Mouse (Mus musculus) forebrain, embryonic 16.5 days (tissue): ENCODE results near the gene Ctps. TPM values are rescaled to one million over a fixed set of nuclear protein-coding genes. Genes with fewer than 3 reads are reported as not detected.

Experiments used
- ATAC-seq: fragments of 200-750 bp; cut with Nextera tagmentation; 2 replicates; pipeline ENCODE4 v1.8.0; 2017; ENCODE audit warnings: mild to moderate bottlenecking, moderate library complexity
- H3K27ac ChIP-seq: fragments of 300-500 bp; sonication (generic); 2 replicates; pipeline ENCODE4 v1.5.1; 2014; ENCODE audit warnings: low read length, control low read depth
- H3K27me3 ChIP-seq: fragments of 300-500 bp; sonication (generic); replicated peaks from 2 replicates; pipeline ENCODE4 v1.6.1; 2014; ENCODE audit warnings: low read length; ENCODE audit not compliant: control insufficient read depth, insufficient read depth
- H3K36me3 ChIP-seq: fragments of 300-500 bp; sonication (generic); 2 replicates; pipeline ENCODE4 v1.6.1; 2014; ENCODE audit not compliant: control insufficient read depth, insufficient read depth
- H3K4me1 ChIP-seq: fragments of 300-500 bp; sonication (generic); replicated peaks from 2 replicates; pipeline ENCODE4 v1.6.1; 2014; ENCODE audit warnings: low read length; ENCODE audit not compliant: control insufficient read depth, insufficient read depth
- H3K4me2 ChIP-seq: fragments of 300-500 bp; sonication (generic); 2 replicates; pipeline ENCODE4 v1.6.1; 2014; ENCODE audit warnings: mild to moderate bottlenecking, low read length, control low read depth
- H3K4me3 ChIP-seq: fragments of 300-500 bp; sonication (generic); replicated peaks from 2 replicates; pipeline ENCODE4 v1.5.1; 2014; ENCODE audit warnings: mild to moderate bottlenecking, low read length, control low read depth
- H3K9ac ChIP-seq: fragments of 300-500 bp; sonication (generic); replicated peaks from 2 replicates; pipeline ENCODE4 v1.6.1; 2014; ENCODE audit warnings: low read depth, low read length, control low read depth
- H3K9me3 ChIP-seq: fragments of 300-500 bp; sonication (generic); 2 replicates; pipeline ENCODE4 v1.6.1; 2016; ENCODE audit warnings: low read length; ENCODE audit not compliant: control insufficient read depth
- WGBS: fragments of 180-500 bp; shearing (Covaris S2); extraction: QIAGEN DNeasy Blood & Tissue Kit; methylation state at CpG from one replicate; pipeline ENCODE4 v1.1.7; 2014; 5-methylcytosine and 5-hydroxymethylcytosine counted together
- polyA plus RNA-seq: library from polyadenylated mRNA; unstranded; fragments of >200 nt; fragmentation: Nextera tagmentation; extraction: Ambion mirVana; gene quantifications from 2 replicates; pipeline ENCODE4 v1.2.1, GENCODE M21; 2015

Gene Ctps
- polyA plus RNA-seq, 1 experiment from 2014 or later: 102 TPM

DNA sequence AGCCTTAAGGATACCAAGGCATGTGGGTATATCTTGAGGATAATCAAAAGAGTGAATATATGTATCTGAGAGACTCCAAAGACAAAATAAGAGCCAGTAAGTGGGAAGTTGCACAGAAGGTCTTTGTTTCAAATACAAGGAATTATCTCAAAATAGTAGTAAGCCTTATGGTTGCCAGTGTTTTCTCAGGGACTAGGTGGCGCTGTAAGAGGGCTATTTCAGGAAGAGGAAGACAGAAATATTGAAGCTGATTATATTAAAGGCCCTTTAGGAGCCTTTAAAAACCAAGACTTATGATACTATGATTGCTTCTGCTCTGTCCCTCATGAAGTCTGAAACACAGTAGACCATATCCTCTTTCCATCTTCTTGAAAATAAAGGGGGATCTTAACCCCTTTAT, 63.1 kb downstream of the Ctps start:
- no peak for ATAC-seq
- Histone ChIP-seq H3K36me3 (peaks cover 19% of the 10 kb centered on the region), H3K9me3 (no peaks in the 10 kb centered on the region; the same call in 1 of the 2 replicates), H3K4me2 (no peak overlapping the region), H3K4me3 (no peak overlapping the region), H3K4me1 (no peaks in the 10 kb centered on the region), H3K27me3 (no peaks in the 10 kb centered on the region), H3K27ac (no peak overlapping the region), H3K9ac (no peak overlapping the region)
- 96% methylated on average over 1 of the region's 1 CpGs for WGBS

Other genes starting within 250 kb of the Ctps start
- gene Scmh1, start 165.0 kb downstream of the Ctps start, polyA plus RNA-seq: 75.5 and 80.2 TPM in 2 replicates
- gene Slfnl1, start 38.0 kb downstream of the Ctps start, polyA plus RNA-seq: not detected in 2 replicates
- gene Gm8439, start 18.5 kb upstream of the Ctps start, polyA plus RNA-seq: not detected in 2 replicates
- gene Cited4, start 96.3 kb upstream of the Ctps start, polyA plus RNA-seq: 0.46 and 0.79 TPM in 2 replicates
- 8.7 and 11.1 TPM in 2 replicates for gene Kcnq4, start 178.3 kb upstream of the Ctps start, polyA plus RNA-seq